Mouse (Mus musculus): Measurements from ENCODE around the gene Mpped2.

The Mpped2 gene

DNA sequence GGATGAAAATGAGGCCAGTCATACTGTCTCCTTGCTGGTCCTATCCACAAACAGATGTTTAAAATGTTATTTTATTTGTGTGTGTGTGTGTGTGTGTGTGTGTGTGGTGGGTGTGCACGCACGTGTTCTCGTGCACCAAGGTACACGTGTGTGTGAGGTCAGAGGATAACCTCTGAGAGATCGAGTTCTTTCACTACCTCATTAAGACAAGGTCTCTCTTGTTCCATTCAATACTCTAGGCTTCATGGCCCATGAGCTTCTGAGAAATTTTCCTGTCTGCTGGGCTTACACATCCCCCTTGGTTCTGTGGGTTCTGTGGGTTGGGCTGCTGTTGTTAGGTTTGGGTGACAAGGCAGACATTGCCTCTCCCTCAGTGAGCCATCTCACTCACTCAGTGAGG lies 12.6 kb downstream of the Mpped2 start:
- DNase-seq (ENCODE audit: low spot score) = no peak

DNA sequence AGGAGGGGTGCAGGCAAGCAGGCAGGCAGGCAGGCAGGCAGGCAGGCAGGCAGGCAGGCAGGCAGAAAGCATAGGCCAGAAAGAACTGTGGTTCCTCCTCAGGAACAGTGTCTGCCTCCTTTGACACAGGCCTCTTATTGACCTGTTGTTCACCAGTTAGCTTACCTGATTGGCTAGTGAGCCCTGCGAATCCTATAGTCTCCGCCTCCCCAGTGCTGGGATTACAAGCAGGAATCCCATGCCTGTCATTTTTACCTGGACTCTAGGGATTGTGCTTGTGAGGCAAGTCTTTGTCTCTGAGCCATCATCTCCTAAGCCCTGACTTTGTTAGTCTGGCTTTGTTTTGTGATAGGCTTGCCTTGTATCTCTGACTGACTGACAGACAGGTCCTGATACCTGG lies 14.1 kb downstream of the Mpped2 start:
- no peak for DNase-seq (ENCODE audit: low spot score)

DNA sequence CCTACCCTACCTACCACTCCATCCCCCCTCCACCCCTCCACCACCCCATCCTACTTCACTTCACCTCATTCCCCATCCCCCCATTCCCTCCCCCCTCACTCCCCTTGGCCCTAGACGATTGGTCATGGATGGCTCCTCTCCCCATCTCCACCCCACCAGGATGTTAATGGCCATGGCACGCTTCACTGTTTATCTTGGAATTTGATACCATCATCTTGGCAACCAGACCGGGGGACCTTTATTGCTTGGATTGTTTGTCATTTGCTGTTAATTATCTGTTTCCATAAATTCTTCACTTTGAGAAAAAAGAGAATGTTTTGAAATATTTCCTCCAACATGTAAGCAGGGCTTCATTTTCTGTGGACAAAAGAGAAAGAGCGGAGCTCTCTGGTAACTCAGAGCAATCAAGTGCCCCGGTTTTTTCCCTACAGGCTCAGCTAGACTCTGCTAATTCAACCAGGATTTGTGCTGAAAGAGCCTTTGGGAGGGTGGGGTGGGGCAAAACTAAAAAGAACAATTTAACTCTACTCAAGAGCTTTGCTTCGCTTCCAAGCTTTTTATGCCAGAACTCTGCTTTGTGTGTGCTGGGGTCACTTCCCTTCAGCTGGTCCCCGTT lies 17.9 kb downstream of the Mpped2 start:
- DNase-seq (ENCODE audit: low spot score) = peak; percentile 63

DNA sequence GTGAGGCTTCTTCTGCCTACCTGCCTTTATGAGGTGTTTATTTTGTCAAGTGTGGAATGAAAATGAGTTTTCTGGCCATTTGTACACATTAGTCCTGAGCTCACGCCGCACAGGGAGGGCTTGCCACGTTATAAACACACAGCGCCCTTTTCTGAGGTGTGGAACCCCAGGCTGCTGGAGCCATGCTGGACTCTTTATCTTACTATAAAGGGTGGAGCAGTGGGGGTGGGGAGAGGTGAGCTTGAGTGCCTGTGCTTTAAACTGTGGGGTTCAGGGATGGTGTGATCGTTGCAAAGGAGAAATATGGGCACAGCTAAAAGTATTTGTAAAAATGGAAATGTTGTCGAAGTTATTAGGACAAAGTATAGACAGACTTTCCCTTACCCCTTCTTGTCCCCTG lies 18.4 kb downstream of the Mpped2 start:
- no peak for DNase-seq (ENCODE audit: low spot score)

DNA sequence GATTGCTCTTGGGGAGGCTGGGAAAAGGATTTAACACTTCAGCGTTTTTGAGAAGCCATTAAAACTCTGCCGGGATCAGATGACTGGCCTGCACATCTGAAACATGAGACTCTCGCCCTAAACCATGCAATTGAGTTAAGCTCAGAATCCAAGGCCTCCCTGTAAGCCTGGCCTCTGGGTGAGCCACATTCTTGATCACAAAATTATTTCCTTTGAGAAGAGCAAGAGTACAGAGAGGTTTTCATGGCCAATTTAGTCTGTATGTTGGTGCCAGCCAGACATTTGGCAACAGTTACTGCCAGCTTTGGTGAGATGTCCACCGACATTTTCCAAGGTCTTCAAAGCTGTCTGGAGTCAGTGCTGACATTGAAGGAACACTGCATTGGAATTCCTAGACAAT lies 20.1 kb downstream of the Mpped2 start:
- peak; percentile 67 for DNase-seq (ENCODE audit: low spot score)

DNA sequence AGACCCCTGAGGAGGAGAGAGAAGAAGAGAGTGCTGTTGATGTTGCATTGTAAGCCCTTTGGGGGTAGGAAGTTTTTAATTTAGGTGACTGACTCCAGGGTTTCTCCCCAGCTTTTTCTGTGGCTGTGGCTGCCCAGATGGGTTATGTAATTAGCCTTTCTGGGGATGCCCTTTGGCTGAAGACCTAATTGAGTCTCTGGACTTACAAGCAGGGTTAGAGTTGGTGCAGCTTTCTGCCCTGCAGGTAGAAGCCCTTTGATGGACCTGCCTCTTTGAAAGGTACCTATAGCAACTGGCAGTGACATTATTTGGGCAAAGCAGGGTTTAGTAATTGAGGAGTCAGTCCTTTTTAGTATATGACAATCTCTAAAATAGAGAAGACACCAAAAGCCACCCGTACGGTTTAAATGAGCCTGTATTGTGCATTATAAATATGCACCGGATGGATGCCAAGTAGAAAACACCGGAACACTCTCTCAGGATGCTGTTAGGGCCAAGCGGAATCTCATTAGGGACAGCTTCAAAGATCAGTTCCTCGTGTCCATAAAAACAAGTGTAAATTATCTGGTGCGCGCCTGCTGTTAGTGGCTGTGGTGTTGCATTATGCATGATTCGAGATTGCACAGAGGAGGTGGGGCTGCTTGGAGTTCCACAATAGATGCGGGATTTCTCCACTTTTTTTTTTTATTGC lies 22.8 kb downstream of the Mpped2 start:
- no peak for DNase-seq (ENCODE audit: low spot score)

DNA sequence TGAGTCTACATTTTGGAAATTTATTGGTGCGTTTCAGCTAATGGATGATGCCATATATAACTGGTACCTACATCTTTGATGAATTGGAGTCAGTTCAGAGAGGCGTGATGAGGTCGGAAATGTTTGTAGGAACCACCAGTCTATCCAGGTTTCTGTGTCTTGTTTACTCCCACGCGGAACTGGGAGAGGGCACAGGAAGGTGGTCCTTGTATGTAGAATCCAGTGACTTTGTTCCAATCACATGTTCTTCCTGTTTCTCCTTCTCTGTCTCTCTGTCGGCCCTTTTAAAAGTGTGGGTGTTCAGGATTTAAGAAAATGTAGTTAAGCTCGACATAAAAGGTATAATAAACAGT lies 23.3 kb downstream of the Mpped2 start:
- DNase-seq (ENCODE audit: low spot score) = no peak

DNA sequence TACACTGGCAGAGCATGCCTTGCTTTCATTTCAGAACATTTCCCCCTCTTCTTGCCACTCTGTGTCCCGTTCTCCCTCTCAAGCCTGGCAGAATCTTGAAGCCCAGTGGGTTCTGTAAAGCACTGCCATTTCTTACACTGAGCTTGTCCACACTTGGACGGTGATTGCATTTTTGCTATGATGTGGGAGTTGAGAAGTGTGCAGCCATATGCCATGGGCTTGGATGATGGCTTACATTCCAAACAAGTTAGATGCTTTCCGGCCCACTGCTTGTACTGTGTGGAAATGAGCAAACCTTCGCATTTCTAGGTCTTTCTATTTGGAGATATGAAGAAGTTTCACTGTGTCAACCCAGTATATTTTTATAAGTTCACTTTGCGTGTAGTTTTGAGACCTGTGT lies 25.8 kb downstream of the Mpped2 start:
- DNase-seq (ENCODE audit: low spot score) = no peak

DNA sequence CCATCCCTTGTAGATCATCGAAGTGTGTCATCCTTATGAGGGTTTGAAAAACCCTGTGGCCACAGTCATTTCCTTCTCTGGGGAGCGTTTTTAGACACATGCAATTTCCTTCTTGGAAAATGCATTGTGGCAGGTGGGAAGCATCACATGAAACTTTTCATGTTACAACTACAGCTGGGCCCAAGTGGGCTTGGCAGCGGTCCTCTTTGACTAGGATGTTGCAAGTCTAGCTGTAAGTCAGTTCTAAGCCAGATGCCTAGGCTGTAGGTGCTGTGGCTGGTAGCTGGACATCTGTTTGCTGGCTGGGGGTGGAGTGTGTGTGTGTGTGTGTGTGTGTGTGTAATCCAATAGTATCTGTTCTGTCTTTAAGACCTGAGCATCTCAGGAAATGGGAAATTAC lies 26.4 kb downstream of the Mpped2 start:
- DNase-seq (ENCODE audit: low spot score) = no peak

DNA sequence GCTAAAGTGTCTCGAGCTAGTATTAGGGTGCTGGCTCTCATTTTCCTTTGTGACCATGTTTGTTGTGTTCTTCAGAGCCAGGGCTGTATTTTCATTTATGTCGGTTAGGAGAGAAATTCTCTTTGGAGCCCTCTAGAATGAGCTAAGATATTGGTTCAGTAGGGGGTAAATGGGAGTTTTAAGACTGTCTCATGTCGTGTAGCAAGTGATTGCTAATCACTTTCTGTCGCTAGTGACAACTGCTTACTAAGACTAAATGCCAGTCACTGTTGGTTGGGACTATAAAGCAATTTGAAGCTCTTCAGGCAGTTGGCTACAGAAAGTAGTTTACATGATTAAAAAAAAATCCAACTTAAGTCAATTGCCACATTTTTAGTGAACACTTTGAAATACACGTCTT lies 27.6 kb downstream of the Mpped2 start:
- DNase-seq (ENCODE audit: low spot score) = no peak

DNA sequence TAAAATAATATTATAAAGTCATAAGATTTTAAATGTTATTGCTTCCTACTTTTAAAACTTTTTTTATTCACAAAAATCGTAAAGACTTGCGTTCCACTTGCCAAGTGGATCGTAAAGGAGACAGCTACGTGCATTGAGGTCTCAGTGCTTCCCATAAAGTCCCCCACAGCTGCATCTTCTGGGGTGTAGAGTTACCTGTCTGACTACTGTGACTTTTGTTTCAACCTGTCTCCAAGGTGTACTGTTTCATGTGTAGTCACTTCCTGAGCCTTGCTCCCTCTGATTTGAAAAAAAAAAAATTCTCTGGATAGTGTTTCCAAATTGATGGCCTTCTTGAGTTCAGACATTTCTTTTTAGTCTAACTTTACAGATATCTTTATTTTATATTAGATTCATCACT lies 29.0 kb downstream of the Mpped2 start:
- no peak for DNase-seq (ENCODE audit: low spot score)

DNA sequence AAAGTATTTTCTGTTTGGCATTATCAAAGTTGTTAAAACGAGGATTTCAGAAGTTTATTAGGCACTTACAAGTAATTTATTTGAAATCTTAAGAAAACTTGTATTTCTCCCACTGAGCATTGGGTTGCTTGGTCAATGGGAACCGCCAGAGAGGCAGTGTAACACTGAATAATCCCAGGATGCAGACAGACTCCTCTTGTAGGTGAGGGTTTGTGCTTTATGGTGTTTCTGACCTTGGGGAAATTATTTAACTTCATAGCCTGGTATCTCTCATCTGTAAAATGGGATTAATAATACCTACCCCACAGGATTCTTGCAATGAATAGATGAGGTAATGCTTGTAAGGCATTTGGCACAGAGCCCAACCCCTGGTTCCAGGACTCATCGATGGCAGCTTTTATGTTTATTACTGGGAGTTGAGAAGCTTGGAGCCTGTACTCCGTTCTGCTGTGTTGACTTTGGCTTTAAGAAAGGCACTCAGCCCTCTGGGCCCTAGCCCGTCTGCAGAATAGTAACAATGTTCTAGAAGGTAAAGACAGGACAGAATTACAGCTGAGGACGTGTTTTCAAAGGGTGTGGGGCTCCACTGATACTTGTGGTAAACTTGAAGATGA lies 37.0 kb downstream of the Mpped2 start:
- no peak for DNase-seq (ENCODE audit: low spot score)

DNA sequence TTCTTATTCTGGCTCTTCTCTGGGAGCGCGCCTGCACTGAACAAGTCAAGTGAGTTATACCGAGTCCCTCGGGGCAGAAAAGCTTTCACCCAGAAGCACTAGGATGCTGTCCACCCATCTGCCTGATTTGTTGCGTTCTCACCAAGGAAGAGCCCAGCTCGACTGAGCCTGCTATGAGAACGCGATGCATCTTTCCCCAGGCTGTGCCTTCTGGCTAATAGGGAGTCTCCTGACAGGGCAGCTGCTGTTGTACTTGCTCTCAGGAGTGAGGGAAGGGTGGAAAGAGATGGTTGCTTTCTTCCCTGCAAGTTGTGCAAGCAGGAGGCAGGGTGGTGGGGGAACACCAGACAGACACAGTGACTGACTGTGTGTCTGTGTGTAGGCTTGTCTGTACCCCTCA lies 37.5 kb downstream of the Mpped2 start:
- no peak for DNase-seq (ENCODE audit: low spot score)

DNA sequence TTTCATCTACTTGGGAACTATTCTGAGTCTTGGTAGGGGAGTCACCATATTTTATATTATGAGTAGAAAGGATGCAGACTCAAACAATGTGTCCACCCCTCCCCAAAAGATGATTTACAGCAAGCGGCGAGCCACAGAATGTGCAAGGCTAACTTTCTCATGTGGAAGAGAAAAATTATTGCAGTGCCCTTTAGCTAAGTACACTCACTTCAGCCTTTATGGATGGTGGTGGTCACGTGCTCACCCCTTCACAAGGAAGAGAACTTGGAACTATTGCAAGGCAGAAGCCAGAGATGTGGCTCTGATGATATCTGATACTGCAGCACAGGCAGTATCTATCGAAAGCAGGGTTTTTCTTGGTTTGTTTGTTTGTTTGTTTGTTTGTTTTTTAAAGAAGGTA lies 38.4 kb downstream of the Mpped2 start:
- no peak for DNase-seq (ENCODE audit: low spot score)

DNA sequence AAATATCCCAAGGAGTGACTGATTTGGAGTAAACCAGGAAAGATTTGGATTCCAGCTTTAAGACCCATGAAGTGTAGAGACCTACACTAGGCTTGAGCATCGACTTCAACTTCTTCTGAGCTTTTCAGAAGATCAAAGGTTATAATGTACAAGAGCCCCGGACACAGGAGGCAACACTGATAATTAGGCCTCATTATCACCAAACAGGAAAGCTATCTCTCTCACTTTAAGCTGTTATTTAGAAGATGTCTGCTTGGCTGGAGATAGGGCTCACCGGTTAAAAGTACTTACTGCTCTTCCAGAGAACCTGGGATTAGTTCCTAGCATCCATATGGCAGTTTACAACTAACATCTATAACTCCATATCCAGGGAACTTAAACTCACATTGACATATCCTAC lies 39.1 kb downstream of the Mpped2 start:
- no peak for DNase-seq (ENCODE audit: low spot score)

DNA sequence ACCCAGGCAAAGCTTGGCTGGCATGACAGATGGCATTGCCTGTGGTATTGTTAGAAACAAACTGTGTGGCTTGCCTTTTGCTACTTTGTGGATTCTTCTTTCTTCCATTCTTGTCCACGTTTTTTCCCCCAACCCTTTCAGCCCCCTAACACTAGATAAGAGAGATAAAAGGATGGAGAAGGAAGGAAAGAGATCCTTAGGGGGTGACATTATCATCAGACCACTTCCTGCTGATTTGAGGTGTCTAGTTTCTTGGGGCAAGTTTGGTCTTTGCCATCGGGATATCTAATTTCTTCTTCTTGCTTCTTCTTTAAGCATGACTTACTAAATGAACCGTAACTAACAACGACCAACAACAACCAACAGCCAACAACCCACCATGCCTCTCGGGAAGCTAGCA lies 40.3 kb downstream of the Mpped2 start:
- no peak for DNase-seq (ENCODE audit: low spot score)

DNA sequence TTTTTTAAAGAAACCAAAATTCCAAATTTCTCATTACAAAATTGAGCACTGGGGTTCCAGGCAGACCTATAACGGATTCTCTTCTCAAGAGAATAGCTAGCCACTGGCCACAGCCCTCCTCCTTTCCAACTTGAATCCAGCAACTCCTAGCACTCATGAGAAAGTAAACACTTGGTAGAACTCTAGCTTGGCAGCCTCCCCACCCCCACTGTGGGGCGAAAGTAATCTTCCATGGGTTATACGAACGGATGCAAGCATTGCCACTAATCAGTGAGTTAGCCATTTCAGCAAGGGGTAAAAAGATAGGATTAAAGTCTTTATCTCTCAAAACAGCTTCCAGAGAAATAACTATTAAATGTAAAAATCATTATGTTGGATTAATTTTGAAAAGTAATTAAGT lies 40.9 kb downstream of the Mpped2 start:
- DNase-seq (ENCODE audit: low spot score) = no peak

DNA sequence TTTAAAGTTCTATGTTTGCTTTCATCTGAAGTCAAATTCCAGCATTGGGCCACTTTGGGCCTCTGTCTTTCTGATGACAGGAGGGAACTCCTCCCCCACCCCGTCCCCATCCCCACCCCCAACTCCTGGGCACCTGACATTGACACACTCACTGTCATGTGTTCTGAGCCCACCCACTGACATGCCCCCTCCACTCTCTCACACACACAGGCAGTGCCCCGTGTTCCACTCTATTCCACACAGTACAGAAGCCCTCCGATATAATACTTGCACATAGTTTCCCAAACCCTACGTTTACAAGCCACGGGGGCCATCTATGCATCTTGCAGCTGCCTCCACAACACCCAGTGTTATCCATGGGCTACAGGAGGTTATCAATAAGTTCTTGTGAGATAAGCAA lies 42.1 kb downstream of the Mpped2 start:
- no peak for DNase-seq (ENCODE audit: low spot score)

DNA sequence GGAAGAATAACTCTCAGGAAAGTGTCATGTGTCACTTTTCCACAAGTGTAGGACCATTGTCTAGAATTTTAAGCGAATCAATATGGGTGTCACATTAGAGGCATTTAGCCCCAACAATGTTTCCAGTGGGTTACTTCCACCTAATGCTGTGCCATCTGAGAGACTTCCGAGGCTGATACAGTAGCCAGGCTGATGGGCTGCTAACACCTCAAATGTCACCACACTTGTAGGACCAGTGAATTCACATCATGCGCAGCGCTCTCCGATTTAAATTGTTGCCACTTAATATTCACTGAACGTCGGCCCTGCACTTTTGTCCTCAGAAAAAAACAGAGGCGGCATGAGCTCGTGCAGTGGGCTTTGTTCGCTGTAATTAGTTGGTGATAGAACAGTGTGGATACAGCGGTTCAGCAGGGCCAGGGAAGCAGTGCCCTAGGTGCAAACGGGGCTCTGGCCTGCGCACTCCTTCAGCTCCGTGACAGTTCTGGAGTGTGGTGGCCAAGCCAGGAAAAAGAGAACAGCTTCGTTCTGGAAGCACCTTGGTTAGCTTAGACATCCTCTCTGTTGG lies 42.8 kb downstream of the Mpped2 start:
- DNase-seq (ENCODE audit: low spot score) = no peak

DNA sequence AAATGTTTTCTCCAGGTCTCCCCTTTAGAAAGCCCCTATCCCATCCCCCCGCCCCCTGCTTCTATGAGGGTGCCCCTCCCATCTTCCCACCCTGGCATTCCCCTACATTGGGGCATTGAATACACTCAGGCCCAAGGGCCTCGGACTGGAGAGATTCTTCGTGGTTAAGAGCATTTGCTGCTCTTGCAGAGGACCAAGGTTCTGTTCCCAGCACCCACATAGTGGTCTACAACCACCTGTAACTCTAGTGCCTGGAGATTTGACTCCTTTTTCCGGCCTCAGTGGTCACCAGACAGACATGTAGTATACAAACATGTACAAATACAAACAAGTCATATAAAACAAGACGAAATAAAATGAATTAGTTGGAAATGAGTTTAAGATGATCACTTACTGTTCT lies 45.9 kb downstream of the Mpped2 start:
- DNase-seq (ENCODE audit: low spot score) = no peak

DNA sequence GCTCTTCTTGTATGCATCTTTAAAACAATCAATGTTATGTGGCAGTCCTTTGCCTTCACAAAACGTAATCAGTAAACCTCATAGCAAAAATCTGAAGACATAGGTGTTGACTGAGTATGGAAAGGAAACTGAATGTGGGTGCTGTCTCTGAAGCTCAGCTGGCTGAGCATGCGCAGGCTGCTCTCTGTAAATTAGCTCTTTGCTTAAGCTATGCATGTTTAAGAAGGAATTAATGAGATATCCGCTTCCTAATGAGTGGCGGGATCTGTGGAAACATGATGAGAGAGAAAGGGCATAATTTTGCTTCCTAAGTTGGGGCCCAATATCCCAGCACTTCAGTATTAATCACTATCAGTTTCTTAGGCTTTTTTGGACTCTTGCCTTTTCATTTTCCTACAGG lies 51.0 kb downstream of the Mpped2 start:
- DNase-seq (ENCODE audit: low spot score) = no peak

DNA sequence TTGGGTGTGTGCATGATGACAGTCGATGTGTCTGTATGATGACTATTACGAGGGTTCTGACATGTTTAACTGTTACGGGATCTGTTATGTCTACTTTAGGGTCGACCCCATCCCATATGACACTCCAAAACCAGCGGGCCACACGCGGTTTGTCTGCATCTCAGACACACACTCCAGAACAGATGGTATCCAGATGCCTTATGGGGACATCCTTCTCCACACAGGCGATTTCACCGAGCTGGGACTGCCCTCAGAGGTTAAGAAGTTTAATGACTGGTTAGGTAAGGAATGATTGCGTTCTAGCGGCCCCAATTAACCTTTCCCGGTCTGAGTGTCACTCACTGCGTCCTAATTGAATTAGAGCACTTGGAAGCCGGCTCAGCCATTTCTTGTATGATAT lies 51.5 kb downstream of the Mpped2 start:
- peak; percentile 81 for DNase-seq (ENCODE audit: low spot score)

DNA sequence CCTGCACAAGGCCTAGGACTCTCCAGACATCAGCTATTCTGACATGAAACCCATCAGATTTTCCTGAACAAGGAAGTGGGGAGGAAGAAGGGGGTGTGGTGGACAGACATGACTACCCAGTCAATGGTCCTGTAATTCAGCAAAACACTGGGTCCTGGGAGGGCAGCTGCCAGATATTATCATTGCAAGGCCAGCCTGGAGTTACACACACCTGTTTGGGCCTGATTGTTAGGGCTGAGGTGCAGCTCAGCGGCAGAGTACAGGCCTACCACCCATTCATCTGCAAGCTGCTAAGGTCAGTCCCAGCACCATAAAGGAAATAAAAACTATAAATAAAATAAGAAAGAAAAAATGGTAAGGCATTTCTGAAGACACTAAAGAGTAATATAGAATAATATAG lies 52.3 kb downstream of the Mpped2 start:
- DNase-seq (ENCODE audit: low spot score) = no peak

DNA sequence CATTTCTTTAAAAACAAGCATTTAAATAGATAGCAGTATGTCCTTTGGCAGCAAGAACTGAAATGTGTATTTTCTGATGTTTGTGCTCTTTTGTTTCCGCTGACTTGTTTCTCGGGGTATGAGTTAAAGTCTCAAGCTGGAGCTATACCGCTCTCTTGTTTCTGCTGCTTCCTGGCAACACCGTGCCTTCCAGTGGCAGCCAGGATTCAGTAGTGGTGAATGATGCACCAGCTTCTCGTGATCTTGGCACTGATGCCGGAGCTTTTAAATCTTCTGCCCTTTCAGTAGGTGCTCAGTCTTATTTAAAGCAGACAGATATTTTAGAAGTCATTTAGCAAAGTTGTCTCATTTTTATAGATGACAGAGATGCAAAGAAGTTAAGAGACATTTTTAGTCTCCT lies 53.1 kb downstream of the Mpped2 start:
- no peak for DNase-seq (ENCODE audit: low spot score)
